Mouse (Mus musculus): ENCODE results near the gene Sox13. TPM values are rescaled to one million over a fixed set of nuclear protein-coding genes. Genes with fewer than 3 reads are reported as not detected.

Sox13 gene
- polyA plus RNA-seq, 1 experiment: 17.2 TPM

DNA sequence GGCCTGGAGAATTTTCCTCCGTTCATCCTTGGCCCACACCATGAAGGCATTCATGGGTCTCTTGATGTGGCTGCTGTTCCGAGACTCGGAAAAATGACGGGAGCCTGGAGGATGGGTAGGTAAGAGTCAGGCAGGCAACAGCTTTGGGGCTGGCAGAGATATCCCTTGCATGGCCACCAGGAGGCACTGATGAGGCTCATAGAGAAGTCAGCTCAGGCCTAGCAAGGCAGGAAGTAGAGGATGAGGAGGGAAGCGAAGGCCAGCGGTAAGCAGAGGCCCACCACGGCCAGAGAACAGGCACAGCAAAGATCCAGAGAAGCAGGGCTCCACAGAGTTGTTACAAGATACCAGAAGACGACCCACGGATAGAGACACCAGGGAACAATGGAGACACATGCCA is 38.7 kb downstream of the Sox13 start:
- Histone ChIP-seq H3K36me3 (ENCODE audit: control insufficient read depth, insufficient read depth, low read length) (no peaks in the 10 kb centered on the region), H3K4me1 (replicated peaks; ENCODE audit: control insufficient read depth, insufficient read depth, low read length) (peaks cover 7% of the 10 kb centered on the region), H3K27ac (ENCODE audit: control insufficient read depth, insufficient read depth, low read length) (no peak overlapping the region), H3K27me3 (ENCODE audit: control insufficient read depth, insufficient read depth, low read length) (no peaks in the 10 kb centered on the region), H3K4me3 (ENCODE audit: control insufficient read depth, insufficient read depth, low read length) (peak overlapping the region; percentile 34)
- WGBS: 53% methylated on average over 9 of the region's 9 CpGs
- DNase-seq: peak; percentile 88
- TF ChIP-seq CTCF (IDR thresholded peaks at IDR 0.05; ENCODE audit: borderline replicate concordance, control insufficient read depth, extremely low read depth, insufficient read depth, low read length, poor library complexity): peak; percentile 89; the same call in 1 of the 2 replicates
- no peak for TF ChIP-seq POLR2A (IDR thresholded peaks at IDR 0.05; ENCODE audit: control insufficient read depth, extremely low read depth, insufficient read depth, low read length, poor library complexity)

DNA sequence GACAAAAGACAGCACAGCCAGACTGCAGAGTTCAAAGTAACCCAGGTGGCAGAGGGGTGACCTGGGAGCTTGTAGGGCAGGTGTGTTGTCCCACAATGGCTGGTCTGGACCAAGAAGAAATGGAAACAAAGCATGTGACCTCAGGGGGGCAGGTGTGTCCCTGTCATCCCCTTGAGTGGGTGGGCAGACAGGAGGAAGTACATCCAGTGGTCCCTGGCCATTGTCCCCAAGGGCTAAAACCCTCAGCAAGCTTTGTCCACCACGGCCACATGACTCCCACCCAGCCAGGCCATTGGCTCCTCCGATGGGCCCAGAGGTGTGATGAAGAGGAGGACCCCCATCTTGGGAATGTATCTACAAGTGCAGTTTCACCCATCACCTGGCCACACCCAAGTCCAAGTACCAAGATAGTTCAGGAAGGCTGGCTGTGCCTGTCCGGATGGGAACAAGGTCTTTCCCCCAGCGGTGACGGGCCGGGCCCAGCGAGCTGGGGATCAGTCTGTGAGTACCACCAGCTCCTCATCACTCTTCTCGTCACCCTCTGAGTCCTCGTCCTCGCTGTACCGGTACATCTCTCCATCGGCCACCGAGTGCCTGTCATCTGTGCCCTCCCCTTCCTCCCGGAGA is 40.9 kb downstream of the Sox13 start:
- H3K4me1 ChIP-seq (replicated peaks; ENCODE audit: control insufficient read depth, insufficient read depth, low read length): peaks cover 7% of the 10 kb centered on the region
- no peak for TF ChIP-seq POLR2A (IDR thresholded peaks at IDR 0.05; ENCODE audit: control insufficient read depth, extremely low read depth, insufficient read depth, low read length, poor library complexity)
- no peak for TF ChIP-seq CTCF (IDR thresholded peaks at IDR 0.05; ENCODE audit: borderline replicate concordance, control insufficient read depth, extremely low read depth, insufficient read depth, low read length, poor library complexity)
- no peaks in the 10 kb centered on the region for H3K27me3 ChIP-seq (ENCODE audit: control insufficient read depth, insufficient read depth, low read length)
- no peak for DNase-seq
- no peaks in the 10 kb centered on the region for H3K36me3 ChIP-seq (ENCODE audit: control insufficient read depth, insufficient read depth, low read length)
- H3K27ac ChIP-seq (ENCODE audit: control insufficient read depth, insufficient read depth, low read length): no peak overlapping the region
- no peak overlapping the region for H3K4me3 ChIP-seq (ENCODE audit: control insufficient read depth, insufficient read depth, low read length)
- 96% methylated on average over 14 of the region's 14 CpGs for WGBS

DNA sequence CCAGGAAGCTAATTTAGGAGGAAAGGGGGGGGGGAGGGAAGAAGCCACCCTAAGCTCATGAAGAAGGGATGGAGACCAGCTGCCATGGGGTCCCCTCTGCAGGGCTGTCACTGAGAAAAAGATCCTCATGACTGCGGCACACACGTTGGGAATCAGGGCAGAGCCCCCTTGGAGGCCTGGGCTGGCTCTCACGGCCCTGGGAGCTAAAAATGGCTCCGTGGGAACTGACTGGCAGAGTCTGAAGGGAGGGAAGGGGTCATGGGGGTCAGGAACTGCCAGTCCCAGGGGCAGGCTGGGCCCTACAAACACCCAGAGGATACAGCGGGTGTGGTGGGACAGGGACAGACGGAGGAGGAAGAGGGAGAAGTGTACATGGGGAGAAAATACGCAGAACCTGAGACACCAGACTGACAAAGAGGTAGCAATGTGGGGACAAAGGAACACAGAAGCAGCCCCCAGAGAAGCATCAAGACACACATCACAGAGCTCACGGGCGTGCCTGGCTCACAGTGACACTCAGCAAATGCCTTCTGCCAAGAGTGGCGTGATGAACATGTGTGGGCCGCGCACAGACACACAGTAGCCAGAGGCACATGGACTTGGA is 41.5 kb downstream of the Sox13 start:
- TF ChIP-seq CTCF (IDR thresholded peaks at IDR 0.05; ENCODE audit: borderline replicate concordance, control insufficient read depth, extremely low read depth, insufficient read depth, low read length, poor library complexity) (no peak), POLR2A (IDR thresholded peaks at IDR 0.05; ENCODE audit: control insufficient read depth, extremely low read depth, insufficient read depth, low read length, poor library complexity) (no peak)
- no peak overlapping the region for H3K27ac ChIP-seq (ENCODE audit: control insufficient read depth, insufficient read depth, low read length)
- peaks cover 7% of the 10 kb centered on the region for H3K4me1 ChIP-seq (replicated peaks; ENCODE audit: control insufficient read depth, insufficient read depth, low read length)
- no peaks in the 10 kb centered on the region for H3K27me3 ChIP-seq (ENCODE audit: control insufficient read depth, insufficient read depth, low read length)
- no peaks in the 10 kb centered on the region for H3K36me3 ChIP-seq (ENCODE audit: control insufficient read depth, insufficient read depth, low read length)
- no peak overlapping the region for H3K4me3 ChIP-seq (ENCODE audit: control insufficient read depth, insufficient read depth, low read length)
- 86% methylated on average over 12 of the region's 12 CpGs for WGBS
- no peak for DNase-seq

- no peak for DNase-seq
- H3K4me3 ChIP-seq (ENCODE audit: control insufficient read depth, insufficient read depth, low read length): no peak overlapping the region
- peaks cover 7% of the 10 kb centered on the region for H3K4me1 ChIP-seq (replicated peaks; ENCODE audit: control insufficient read depth, insufficient read depth, low read length)
- H3K27ac ChIP-seq (ENCODE audit: control insufficient read depth, insufficient read depth, low read length): no peak overlapping the region
- no peak for TF ChIP-seq POLR2A (IDR thresholded peaks at IDR 0.05; ENCODE audit: control insufficient read depth, extremely low read depth, insufficient read depth, low read length, poor library complexity)
- TF ChIP-seq CTCF (IDR thresholded peaks at IDR 0.05; ENCODE audit: borderline replicate concordance, control insufficient read depth, extremely low read depth, insufficient read depth, low read length, poor library complexity): peak; percentile 98
- WGBS: 24% methylated on average over 9 of the region's 9 CpGs
- H3K36me3 ChIP-seq (ENCODE audit: control insufficient read depth, insufficient read depth, low read length): no peaks in the 10 kb centered on the region
- no peaks in the 10 kb centered on the region for H3K27me3 ChIP-seq (ENCODE audit: control insufficient read depth, insufficient read depth, low read length)
Measured at GRCm38 (mm10) chr1:133382008-133382407, 42.2 kb downstream of the Sox13 start.

GRCm38 (mm10) chr1:133380347-133381065 is 43.7 kb downstream of the Sox13 start:
- no peaks in the 10 kb centered on the region for H3K36me3 ChIP-seq (ENCODE audit: control insufficient read depth, insufficient read depth, low read length)
- H3K4me3 ChIP-seq (ENCODE audit: control insufficient read depth, insufficient read depth, low read length): no peak overlapping the region
- no peaks in the 10 kb centered on the region for H3K27me3 ChIP-seq (ENCODE audit: control insufficient read depth, insufficient read depth, low read length)
- H3K27ac ChIP-seq (ENCODE audit: control insufficient read depth, insufficient read depth, low read length): no peak overlapping the region
- DNase-seq: no peak
- peak; percentile 48; the same call in 1 of the 2 replicates for TF ChIP-seq CTCF (IDR thresholded peaks at IDR 0.05; ENCODE audit: borderline replicate concordance, control insufficient read depth, extremely low read depth, insufficient read depth, low read length, poor library complexity)
- TF ChIP-seq POLR2A (IDR thresholded peaks at IDR 0.05; ENCODE audit: control insufficient read depth, extremely low read depth, insufficient read depth, low read length, poor library complexity): no peak
- H3K4me1 ChIP-seq (replicated peaks; ENCODE audit: control insufficient read depth, insufficient read depth, low read length): no peaks in the 10 kb centered on the region
- 61% methylated on average over 14 of the region's 14 CpGs for WGBS

- 94% methylated on average over 3 of the region's 3 CpGs for WGBS
- H3K27ac ChIP-seq (ENCODE audit: control insufficient read depth, insufficient read depth, low read length): no peak overlapping the region
Measured at GRCm38 (mm10) chr1:133379986-133380320, 44.2 kb downstream of the Sox13 start.

More at GRCm38 (mm10) chr1:133379986-133380320, 44.2 kb downstream of the Sox13 start:
- Histone ChIP-seq H3K4me3 (ENCODE audit: control insufficient read depth, insufficient read depth, low read length) (no peak overlapping the region), H3K27me3 (ENCODE audit: control insufficient read depth, insufficient read depth, low read length) (no peaks in the 10 kb centered on the region), H3K36me3 (ENCODE audit: control insufficient read depth, insufficient read depth, low read length) (no peaks in the 10 kb centered on the region), H3K4me1 (replicated peaks; ENCODE audit: control insufficient read depth, insufficient read depth, low read length) (no peaks in the 10 kb centered on the region)
- no peak for DNase-seq
- no peak for TF ChIP-seq CTCF (IDR thresholded peaks at IDR 0.05; ENCODE audit: borderline replicate concordance, control insufficient read depth, extremely low read depth, insufficient read depth, low read length, poor library complexity)
- no peak for TF ChIP-seq POLR2A (IDR thresholded peaks at IDR 0.05; ENCODE audit: control insufficient read depth, extremely low read depth, insufficient read depth, low read length, poor library complexity)
